Mouse (Mus musculus): ENCODE results near the gene Olfr805.

Olfr805 gene

DNA sequence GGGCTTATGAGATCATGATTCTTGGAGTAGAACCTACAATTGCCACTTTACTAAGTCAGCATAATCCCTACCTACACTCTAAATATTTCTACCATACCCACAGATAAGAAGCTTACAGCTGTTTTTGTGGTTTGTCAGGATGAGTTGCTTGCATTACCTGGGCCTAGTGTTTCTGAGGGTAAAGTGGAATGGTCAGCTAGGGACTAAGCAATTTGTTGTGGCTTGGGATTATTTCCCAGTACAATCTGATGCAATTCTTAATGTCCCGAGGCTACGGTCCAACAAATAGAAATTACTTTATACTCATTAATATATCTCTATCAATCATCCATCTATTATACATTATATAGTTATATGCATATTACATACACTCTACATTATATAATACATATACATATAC lies at the start of gene Olfr805:
Olfr805 (minus strand) TSS at position 101 of the 400 bp plus-strand sequence.
- DNase-seq, result no peak

DNA sequence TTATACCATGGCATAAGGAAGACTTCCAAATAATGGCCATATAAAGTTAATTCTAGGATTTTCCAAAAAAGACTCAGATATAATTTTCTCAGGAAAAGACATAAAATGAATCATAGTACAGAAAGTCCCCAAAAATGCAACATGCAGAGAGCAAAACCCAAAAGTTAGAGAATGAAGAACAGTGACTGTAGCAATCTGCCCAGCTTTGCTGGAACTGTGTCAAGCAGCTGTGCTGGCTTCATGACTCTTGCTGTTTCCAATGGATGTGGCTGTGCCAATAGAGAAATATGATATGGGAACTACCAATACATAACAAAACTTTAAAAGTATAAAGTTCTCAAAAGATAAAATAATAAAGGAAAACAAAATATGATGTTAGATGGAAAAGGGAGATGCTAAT lies 48.9 kb upstream of the Olfr805 start:
- no peak for DNase-seq

DNA sequence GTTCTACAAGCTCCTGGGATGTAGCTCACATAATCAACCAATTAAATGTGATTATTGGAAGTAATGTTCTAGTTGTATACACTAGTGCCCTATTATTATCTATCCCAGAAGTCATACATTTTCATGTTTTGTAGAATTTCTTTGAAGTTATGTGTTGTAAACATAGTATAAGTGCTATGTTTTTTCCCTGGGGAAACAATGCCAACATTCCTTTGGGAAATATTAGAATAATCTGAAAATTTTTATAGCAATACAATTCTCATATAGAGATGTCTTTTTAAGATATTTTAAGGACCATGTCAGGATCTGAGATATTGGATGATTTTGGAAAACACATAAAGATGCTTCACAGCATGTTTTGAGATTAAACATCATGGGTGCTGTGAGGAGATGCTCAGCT lies 45.2 kb upstream of the Olfr805 start, which contains the start of gene Olfr809:
Olfr809 (plus strand) TSS at position 301 of the 400 bp plus-strand sequence.
- no peak for DNase-seq

DNA sequence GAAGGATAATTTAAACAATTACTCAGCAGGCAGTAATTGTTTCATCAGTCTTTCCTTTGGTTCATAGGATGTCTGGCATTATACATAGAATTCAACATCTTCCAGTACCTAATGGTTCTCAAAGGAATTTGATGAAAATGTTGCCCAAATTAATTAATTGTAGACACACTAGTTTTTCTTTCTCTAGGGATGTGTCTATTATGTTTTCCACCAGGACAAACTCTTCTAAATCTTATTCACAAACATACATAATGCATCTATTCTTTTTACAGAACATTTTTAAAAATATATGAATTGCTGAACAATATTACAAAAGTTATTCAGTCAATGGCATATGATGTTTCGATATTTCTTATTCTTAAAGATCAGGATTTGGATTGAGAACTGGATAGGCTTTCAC lies 36.0 kb upstream of the Olfr805 start, which contains the start of gene Olfr808:
Olfr808 (plus strand) TSS at position 301 of the 400 bp plus-strand sequence.
- no peak for DNase-seq

DNA sequence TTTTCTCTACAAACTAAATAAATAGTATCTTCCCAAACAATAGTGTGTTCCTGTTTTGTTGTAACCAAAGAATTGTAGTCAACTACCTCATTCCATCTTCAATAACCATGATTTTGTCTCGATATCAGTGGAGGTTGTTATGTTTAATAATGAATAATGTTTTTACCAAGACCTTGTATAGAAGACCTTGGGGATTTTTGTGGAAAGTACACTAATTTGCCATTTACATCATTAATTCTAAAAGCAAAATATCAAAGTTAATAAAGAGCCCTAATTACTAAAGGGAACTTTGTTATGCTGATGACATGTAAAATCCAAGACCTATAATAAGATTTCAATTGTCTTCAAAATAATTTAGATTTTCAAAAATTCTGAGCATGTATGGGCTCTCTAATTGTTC lies 28.5 kb upstream of the Olfr805 start, which contains the start of gene Olfr807:
Olfr807 (minus strand) TSS at position 101 of the 400 bp plus-strand sequence.
- DNase-seq, result no peak

DNA sequence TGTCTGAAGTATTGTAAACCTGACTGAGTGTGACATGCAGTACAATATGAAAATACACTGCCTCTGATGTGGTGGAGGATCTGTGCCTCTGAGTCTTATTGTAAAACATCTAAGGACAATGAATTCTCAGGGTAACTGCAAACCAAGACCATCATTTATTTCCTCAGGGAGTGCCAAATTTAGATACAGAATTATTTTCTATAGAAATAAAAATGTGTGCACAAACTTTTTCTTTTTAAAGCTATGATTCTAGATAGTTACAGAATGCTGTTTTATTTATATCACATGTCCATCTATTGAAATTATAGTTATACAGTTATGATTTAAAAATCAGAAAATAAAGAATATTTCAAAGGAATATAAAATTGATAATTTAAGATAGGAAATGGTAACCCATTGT lies 12.6 kb upstream of the Olfr805 start, which contains the start of gene Olfr806:
Olfr806 (minus strand) TSS at position 101 of the 400 bp plus-strand sequence.
- no peak for DNase-seq

DNA sequence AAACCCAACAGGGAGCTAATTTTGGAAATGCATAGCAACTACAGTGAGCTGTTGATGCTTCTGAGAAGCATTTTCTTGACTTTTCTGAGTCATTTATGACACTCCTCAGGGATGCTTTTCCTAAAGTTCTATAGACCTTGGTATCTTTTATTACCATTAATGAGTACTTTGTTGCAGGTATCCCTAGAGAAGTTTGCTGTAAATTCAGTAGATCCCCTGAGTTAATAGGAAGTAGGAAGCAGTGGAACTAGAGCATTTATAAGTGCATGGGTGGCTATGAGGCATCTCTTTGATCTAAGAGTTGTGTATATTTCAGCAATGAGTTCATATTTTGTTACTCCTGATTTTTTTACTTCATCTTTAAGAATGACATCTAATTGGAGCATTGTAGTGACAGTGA lies 26.3 kb downstream of the Olfr805 start, which contains the start of gene Olfr804:
Olfr804 (plus strand) TSS at position 301 of the 400 bp plus-strand sequence.
- no peak for DNase-seq

DNA sequence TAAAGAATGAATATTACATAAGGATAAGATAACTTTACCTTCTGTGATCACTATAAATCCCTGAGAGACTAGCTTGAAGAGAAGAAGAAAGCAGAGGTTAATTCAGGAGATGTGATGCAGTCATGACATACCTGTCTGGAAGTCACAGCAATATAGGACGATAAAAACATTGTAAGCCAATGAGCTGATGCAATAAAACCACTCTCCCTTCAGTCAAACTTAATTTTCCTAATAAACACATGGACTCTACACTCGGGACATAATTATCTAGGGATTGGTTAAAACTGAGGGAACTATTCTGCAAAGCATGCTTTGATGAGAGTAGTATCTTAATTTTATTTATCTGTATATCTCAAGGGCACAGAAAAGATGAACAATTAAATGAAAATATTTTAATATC lies 35.0 kb downstream of the Olfr805 start, which contains the start of gene Olfr803:
Olfr803 (minus strand) TSS at position 101 of the 400 bp plus-strand sequence.
- DNase-seq, result no peak

DNA sequence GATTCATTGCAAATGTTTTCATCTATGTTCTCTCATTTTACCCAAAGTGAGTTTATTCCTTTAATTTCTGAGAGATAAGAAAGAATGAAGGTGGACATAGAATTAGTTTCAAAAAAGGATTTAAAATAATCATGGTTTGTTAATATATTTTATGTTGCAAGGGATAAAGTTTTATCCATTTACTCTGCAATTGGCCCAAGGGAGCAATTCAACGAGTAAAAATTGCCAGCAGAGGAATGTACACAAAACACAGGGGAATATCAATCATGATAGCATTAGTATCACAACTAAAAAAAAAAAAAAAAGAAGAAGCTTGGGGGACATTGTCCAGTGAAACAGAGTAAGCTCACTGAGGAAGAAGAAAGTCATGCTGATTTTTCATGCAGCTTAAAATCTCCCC lies 41.1 kb downstream of the Olfr805 start, which contains the start of gene Olfr802:
Olfr802 (minus strand) TSS at position 101 of the 400 bp plus-strand sequence.
- DNase-seq, result no peak

DNA sequence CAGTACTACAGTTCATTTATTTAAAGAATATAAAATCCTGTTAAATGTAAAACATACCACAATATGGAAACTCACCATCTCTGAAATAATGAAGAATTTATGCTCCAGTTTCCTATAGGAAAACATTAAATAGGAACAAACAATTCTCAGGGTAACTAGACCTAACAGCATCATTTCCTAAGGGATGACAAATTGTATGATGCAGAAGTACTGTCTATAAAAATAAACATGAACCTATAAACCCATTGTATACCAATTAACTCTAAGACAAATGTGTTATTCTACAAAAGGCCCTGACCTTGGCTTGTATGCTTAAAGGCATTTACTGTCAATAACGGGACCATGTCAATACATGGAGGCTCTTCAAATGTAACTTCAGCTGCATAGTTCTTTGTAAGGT lies 55.4 kb downstream of the Olfr805 start, which contains the start of gene Olfr801:
Olfr801 (minus strand) TSS at position 101 of the 400 bp plus-strand sequence.
- no peak for DNase-seq
